Mouse (Mus musculus) layer of hippocampus, adult 2 months (tissue): ENCODE results near the gene Sae1. TPM values are rescaled to one million over a fixed set of nuclear protein-coding genes. Genes with fewer than 3 reads are reported as not detected.

Experiments used
- DNase-seq, 2 experiments: peaks; one replicate each; pipeline ENCODE4 v3.0.0; 2022; ENCODE audit warnings: low spot score in 2 of 2
- H3K27ac ChIP-seq: fragments of 200-600 bp; 2 replicates; pipeline ENCODE4 v1.8.1; 2022
- H3K4me3 ChIP-seq: fragments of 200-600 bp; 2 replicates; pipeline ENCODE4 v1.8.1; 2022; ENCODE audit warnings: mild to moderate bottlenecking
- CTCF ChIP-seq: fragments of 200-600 bp; conservative IDR thresholded peaks from 2 replicates; pipeline ENCODE4 v1.8.1; 2022; ENCODE audit warnings: antibody characterized with exemption, mild to moderate bottlenecking, moderate library complexity
- total RNA-seq, 2 experiments: library from RNA; stranded (reverse); gene quantifications; 2 replicates each; pipeline ENCODE4 v1.2.3; 2021

The Sae1 gene
- total RNA-seq, 2 experiments from 2014 or later, result 89.8 to 90.7 TPM

DNA sequence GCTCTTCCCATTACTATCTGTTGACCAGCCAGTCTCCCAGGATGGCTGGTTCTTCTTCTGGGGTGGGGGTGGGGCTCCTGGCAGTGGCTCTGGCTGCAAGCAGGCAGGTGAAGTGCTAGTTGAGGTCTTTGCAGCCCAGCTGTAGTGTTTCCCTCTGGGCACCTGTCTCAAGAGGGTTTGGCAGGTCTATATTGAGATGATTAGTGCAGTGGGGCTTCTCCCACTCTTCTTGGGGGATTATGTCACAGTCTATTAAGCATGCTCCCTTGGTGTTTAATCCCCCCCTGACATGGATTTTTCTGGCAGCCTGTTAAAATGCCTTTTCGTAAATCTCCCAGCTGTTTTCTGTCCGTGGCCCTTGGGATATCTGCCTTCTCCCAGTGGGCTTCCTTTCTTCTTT is 25.3 kb upstream of the Sae1 start:
- no peak overlapping the region for H3K27ac ChIP-seq
- no peak for DNase-seq
- TF ChIP-seq CTCF, result no peak
- no peak overlapping the region for H3K4me3 ChIP-seq

DNA sequence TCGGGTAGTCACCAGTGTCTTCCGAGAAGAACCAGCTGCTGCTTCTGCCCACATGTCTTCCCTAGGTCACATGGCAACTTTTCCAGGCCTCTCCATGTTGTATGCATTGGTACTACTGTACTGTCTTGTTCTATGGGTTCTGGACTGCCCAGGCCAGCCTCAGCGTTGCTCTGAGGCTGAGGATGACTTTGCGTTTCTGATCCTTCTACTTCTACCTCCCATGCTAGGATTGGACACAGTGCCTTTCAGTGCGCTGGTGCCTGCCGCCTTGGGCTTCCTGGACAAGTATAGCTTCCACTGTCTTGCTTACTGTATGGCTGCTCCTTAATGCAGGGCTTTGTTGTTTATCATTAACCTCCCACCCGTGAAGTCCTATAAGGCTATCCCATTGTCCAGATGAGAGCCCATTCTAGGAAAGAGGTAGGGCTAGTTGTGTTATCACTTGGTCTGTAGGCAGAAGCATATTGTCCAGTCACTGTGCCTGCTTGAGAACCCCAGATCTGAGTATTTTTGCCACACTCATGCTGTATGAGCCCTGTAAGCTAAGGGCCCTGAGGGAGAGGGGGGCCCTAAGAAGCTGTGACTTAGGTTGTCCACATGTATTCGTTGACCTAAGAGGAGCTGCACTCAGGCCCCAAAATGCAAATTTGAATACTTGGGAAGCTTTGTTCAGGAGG is 24.8 kb upstream of the Sae1 start:
- no peak for TF ChIP-seq CTCF
- Histone ChIP-seq H3K4me3 (no peak overlapping the region), H3K27ac (no peak overlapping the region)

DNA sequence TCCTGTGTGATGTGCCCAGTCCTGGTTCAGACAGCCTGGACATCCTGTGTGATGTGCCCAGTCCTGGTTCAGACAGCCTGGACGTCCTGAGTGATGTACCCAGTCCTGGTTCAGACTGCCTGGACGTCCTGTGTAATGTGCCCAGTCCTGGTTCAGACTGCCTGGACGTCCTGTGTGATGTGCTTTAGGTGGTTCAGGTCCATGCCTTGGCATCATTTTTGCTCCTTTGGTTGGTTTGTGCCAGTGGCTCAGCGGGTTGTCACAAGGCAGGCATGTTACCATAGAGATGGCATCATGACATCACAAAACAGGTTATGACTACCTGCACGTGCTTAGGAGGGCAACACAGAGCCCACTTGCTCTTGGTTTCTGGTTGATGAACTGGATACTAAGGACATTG is 23.5 kb upstream of the Sae1 start:
- no peak for DNase-seq
- TF ChIP-seq CTCF, result no peak
- Histone ChIP-seq H3K4me3 (no peak overlapping the region), H3K27ac (no peak overlapping the region)

More for the DNA sequence above, 24.8 kb upstream of the Sae1 start:
- DNase-seq, result no peak

DNA sequence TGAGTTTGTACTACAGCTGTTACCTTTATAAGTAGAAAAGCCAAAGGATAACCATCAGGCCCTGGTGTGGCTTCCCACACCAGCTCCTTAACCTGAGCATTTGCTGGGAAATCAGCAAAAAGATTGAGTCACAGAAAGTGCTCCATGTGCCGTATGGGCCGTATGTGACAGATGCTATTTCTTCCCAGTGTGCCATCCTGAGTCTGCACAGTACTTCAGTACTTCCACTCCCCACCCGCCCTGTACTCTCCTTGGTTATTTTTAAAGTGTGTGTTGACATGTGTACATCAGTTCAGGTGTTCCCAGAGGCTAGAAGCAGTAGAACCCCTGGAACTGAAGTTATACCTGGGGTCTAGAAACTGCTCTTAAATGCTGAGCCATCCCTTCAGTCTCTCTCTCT is 19.4 kb upstream of the Sae1 start:
- H3K27ac ChIP-seq, result peak overlapping the region; percentile 53; the same call in 1 of the 2 replicates
- DNase-seq, result peak in 1 of 2 experiments; percentile 26
- TF ChIP-seq CTCF, result no peak
- no peak overlapping the region for H3K4me3 ChIP-seq

DNA sequence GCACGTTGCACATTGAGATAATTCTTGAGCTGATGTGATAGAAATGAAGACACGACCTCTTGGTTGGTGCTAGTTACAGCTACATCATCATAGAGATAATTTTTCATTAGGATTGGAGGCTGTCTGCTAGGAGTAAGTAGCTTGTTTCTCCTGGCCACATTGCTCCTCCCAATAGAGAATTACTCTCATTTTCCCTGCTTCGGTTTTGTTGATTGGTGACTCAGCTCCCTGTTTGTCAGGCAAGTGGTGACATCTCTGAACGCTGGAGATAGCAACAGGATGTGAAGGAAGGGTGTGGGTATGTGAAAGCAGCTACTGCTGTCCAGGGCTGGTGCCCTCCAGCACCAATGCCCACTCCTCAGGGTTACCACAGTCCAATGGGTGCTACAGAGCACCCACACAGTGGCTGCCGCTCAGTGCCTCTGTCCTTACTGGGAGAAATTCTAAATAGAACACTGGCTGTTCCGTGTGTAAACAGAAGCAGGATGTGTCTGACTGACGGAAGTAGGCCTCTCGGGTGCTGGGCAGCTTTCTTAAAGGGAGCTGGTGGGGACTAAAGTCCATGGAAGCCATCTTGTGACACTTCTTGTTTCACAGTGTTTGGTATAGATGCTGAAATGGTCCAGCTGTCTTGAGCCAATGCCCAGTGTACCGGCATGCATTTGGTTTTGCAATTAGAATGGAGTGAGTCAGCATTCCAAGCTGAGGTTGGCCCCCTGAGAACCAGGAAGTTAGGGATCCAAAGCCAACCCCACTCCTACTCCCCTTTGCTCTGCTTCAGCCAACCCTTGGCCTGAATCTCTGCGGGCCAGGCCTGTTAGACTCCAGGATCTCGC is 18.1 kb upstream of the Sae1 start:
- no peak for TF ChIP-seq CTCF
- H3K4me3 ChIP-seq, result peak overlapping the region; percentile 28
- peak overlapping the region; percentile 100 for H3K27ac ChIP-seq
- DNase-seq, result peak; percentile 26 to 58

DNA sequence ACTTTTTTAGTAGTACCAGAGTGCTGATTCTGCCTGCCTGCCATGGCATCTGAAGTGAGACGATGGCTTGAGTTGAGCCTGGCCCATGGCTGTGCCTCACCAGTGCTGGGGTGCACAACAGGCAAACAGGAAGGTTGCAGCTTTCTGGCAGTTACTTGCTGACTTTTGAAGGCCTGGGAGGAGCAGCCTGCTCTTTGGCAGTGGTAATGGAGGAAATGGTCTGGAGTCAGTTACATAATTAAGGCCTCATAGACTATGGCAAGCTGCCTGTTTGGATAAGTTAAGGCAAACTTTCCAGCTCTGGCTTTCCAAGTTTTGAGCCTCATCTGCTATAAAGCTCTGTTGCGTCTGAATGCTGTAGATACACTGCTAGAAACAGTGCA is 17.5 kb upstream of the Sae1 start:
- DNase-seq, result no peak
- no peak for TF ChIP-seq CTCF
- Histone ChIP-seq H3K4me3 (no peak overlapping the region), H3K27ac (peak overlapping the region; percentile 100)

DNA sequence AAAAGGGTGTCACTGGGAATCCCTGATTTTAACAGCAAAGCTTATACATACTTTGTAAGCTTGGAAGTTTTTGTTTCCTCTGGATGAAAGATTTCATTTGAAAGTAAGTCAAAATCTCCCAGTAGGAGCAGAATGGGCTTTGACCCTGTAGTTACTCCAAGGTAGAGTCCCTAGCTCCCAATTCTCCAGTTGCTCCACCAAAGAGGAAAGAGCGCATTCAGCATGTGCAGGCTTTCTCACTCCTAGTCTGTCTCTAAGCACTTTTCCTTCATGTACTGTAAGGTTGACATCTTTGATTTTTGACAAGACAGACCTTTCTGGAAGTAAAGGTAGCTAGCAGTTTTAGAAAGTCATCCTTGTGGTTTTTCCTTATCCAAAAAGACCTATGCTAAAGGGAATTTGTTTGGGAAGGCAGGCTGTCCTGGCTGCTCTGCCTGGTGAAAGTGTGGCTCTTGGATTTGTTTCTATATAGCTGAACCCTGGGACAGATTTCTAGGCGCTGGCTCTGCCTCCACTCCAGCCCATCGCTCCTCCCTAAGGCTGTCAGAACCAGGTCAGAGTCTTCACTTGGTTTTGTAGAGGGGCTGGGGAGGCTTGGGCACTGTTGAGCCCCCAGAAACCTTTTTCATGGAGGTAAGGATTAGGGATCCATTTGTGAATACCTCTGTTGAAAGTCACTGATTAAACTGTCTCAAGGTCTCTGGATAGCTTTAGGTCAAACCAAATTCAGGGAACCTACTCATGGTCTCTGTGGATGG is 16.9 kb upstream of the Sae1 start:
- peak overlapping the region; percentile 100 for H3K27ac ChIP-seq
- H3K4me3 ChIP-seq, result no peak overlapping the region
- no peak for TF ChIP-seq CTCF
- DNase-seq, result no peak

DNA sequence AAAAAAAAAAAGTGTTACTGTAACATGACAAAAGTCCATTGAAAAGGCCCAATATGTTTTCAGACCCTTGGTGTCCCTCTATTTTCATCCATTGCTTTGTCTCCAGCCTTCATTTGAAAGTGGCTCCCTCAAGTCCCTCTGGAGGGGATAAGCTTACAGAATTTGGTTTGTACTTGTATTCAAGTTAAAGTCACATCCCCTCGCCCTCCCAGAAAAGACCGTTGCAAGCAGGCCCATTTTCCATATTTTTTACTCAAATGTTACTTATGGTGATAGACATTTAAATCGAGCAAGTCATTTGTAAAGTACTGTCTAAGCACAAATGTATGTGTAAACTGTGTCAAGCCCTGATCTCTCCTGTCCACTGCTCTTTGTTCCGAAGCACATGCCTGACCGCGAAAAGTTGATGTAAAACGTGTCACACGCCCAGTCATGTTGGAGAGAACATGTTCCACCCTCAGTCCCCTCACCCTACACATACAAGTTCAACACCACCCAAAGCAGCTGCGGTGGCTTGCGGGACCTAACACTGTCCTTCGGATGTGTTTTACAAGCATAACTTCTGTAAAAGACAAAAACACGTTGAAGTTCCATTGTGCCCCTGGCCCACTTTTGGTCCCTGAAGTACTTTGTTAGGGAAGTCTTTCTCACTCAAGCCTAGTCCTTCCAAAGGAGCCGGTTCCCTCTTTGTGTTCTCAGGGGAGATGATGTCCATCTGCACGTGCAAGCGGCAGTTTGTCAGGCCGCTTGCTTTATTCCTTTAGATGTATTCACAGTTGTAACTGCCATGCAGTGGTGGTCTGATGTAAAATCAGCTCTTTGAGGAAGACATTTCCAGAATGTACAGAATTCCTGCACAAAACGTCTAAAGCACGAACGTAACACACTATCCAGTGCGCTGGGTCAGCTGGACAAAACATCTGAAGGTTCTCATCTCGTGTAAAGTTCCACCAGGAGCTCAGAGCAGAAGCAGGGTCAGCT is 15.7 kb upstream of the Sae1 start:
- no peak for TF ChIP-seq CTCF
- Histone ChIP-seq H3K27ac (peak overlapping the region; percentile 100), H3K4me3 (peak overlapping the region; percentile 92)
- DNase-seq, result no peak

DNA sequence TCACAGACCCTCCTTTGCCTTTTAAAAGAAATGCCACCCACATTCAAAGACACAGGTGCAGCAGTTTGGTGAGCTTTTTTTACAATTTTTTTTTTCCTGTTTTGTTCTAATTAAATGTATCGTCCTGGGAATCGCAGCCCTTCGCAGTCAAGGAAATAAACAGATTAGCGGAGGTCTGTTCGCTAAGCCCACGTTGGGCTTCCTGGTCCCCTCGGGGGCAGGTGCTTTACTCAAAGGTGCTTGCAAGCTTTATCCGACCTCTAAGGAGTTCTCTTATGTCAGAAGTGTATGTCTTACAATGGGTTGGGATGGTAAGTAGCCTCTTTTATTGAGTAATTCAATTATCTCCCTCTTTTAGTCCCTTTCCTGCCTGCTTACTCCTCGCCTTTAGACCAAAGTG is 14.8 kb upstream of the Sae1 start:
- peak overlapping the region; percentile 92 for H3K4me3 ChIP-seq
- DNase-seq, result no peak
- no peak for TF ChIP-seq CTCF

DNA sequence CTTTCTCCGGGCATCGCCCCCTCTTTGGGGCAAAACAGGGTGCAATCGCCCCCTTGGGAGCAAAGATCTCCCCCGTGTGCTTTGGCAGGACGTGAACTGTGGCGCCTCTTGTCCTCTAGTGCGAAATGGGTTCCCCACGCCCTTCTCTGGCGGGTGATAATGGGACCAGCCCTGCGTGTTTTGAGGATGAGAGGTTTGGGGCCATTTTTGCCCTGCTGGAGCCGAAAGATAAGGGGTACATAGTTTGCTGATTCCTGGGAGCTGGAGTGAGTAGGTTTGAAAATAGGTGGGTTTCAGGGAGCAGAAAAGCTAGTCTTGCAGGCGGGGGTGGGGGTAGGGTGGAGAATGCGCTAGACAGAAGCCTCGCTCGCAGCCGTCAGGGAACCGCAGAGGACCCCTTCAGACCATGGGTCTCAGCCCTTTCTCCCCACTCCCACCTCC is 14.4 kb upstream of the Sae1 start:
- Histone ChIP-seq H3K4me3 (peak overlapping the region; percentile 92), H3K27ac (peak overlapping the region; percentile 100)
- DNase-seq, result peak in 1 of 2 experiments; percentile 19
- 0 out of 2 replicates have a peak, but pooled peaks have one; percentile 2 for TF ChIP-seq CTCF

More for the DNA sequence above, 14.8 kb upstream of the Sae1 start:
- peak overlapping the region; percentile 100 for H3K27ac ChIP-seq

DNA sequence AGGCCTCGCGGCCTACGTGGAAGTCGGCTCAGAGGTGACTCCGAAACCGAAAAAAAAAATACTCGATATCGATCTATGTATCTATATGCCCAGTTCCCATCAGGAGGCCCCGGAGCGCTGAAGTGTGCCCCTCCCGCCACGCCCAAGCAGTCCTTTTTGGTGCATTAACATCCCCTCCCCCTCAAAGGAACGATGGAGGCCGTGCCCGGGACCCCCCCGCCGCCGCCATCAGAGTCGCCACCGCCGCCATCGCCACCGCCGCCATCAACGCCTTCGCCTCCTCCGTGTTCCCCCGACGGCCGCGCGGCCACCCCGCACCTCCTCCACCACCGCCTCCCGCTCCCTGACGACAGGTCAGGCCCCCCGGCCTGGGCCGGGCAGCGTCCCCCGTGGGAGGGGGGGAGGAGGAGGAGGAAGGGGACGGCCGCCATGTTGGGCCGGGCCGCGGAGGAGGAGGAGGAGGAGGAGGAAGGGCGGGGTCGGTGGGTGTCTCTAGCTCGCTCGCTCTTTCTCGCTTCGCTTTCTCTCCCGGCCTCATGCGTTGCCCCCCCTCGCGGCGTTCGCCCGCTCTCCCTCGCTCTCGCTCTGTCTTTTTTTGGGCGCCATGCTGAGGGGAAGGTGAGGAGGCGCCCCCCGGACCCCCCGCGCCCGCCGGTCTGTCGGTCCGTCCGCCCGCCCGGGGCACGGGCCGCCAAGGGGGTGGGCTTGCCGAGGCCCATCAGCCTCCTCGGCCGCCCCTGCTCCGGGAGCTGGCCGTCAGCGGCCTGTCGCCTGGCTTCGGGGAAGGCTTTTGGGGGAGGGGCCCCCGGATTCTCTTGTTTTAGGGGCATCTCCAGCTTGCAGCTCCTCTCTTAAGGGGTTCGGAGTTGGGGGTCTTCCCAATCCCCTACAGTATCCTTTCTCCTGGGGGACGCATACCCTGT is 13.3 kb upstream of the Sae1 start, which contains the start of gene Zc3h4:
Gene Zc3h4, plus strand, starts transcription at position 222 of the 923 bp plus-strand sequence.
- peak within 1 kb of the TSS; percentile 100 for H3K27ac ChIP-seq
- peak within 1 kb of the TSS; percentile 92 for H3K4me3 ChIP-seq
- peak; percentile 83 for DNase-seq
- TF ChIP-seq CTCF, result no peak
